Mouse (Mus musculus): ENCODE data around the gene Lhx8.

- no peak for TF ChIP-seq SMC3 (IDR thresholded peaks at IDR 0.05; ENCODE audit: low read depth, low read length)
- no peak for TF ChIP-seq TAL1 (IDR thresholded peaks at IDR 0.05; ENCODE audit: low read length)
- no peak for TF ChIP-seq MEF2A (IDR thresholded peaks at IDR 0.05; ENCODE audit: extremely low read depth, insufficient replicate concordance, low read depth, low read length, poor library complexity, severe bottlenecking)
- no peak for TF ChIP-seq POLR2A (IDR thresholded peaks at IDR 0.05; ENCODE audit: control insufficient read depth in 1 of 2, insufficient read depth in 1 of 2, low read depth in 1 of 2, low read length in 2 of 2, poor library complexity in 1 of 2)
- TF ChIP-seq CTCF (IDR thresholded peaks at IDR 0.05 in 2 of 3, conservative IDR thresholded peaks at IDR 0.05 in 1 of 3; ENCODE audit: control insufficient read depth in 1 of 3, insufficient read depth in 1 of 3, low read depth in 2 of 3, low read length in 3 of 3, poor library complexity in 1 of 3, severe bottlenecking in 1 of 3): no peak
- no peak for TF ChIP-seq ZNF384 (IDR thresholded peaks at IDR 0.05; ENCODE audit: low read depth, low read length)
- TF ChIP-seq ZC3H11A (IDR thresholded peaks at IDR 0.05; ENCODE audit: low read depth, low read length): no peak
- no peak for TF ChIP-seq EP300 (IDR thresholded peaks at IDR 0.05; ENCODE audit: low read depth in 1 of 2, low read length in 2 of 2)
- no peak for TF ChIP-seq RCOR1 (IDR thresholded peaks at IDR 0.05; ENCODE audit: low read depth, low read length)
Observed at GRCm38 (mm10) chr3:154292126-154292525, 38.3 kb downstream of the Lhx8 start.
